Mouse (Mus musculus) thymus, postnatal 4 days (tissue): ENCODE data around the gene Cox17.
"Not testable (repeated sequence)": the region's sequence is repeated elsewhere in the genome, so short reads cannot be mapped to it uniquely, and the experiment has no call there.

Experiments
- DNase-seq: peaks from one replicate; pipeline ENCODE4 v3.0.0; 2021

The Cox17 gene

GRCm38 (mm10) chr16:38346529-38347325, at the start of gene Cox17, which contains the start of gene Gm21987:
Gene Cox17, plus strand, starts transcription at chr16:38346991.
Gene Gm21987, plus strand, starts transcription at chr16:38347040.
- peak; percentile 91 for DNase-seq

- DNase-seq: no peak
Measured at GRCm38 (mm10) chr16:38298410-38298809, 48.4 kb upstream of the Cox17 start.

GRCm38 (mm10) chr16:38302367-38302766, 44.4 kb upstream of the Cox17 start:
- DNase-seq: no peak

GRCm38 (mm10) chr16:38304460-38305194, 42.2 kb upstream of the Cox17 start:
- no peak for DNase-seq

GRCm38 (mm10) chr16:38306571-38307220, 40.1 kb upstream of the Cox17 start:
- DNase-seq: peak; percentile 72

GRCm38 (mm10) chr16:38307221-38307605, 39.6 kb upstream of the Cox17 start:
- DNase-seq: no peak

- no peak for DNase-seq
Measured at GRCm38 (mm10) chr16:38307651-38308050, 39.1 kb upstream of the Cox17 start.

GRCm38 (mm10) chr16:38308195-38308594, 38.6 kb upstream of the Cox17 start:
- DNase-seq: no peak

GRCm38 (mm10) chr16:38318492-38318891, 28.3 kb upstream of the Cox17 start:
- no peak for DNase-seq

- no peak for DNase-seq
Measured at GRCm38 (mm10) chr16:38319087-38319486, 27.7 kb upstream of the Cox17 start.

GRCm38 (mm10) chr16:38321452-38321935, 25.3 kb upstream of the Cox17 start:
- DNase-seq: peak; percentile 78

- DNase-seq: no peak
Measured at GRCm38 (mm10) chr16:38324311-38324710, 22.5 kb upstream of the Cox17 start.

GRCm38 (mm10) chr16:38326778-38327397, 19.9 kb upstream of the Cox17 start:
- DNase-seq: no peak

- DNase-seq: no peak
Measured at GRCm38 (mm10) chr16:38329340-38329739, 17.5 kb upstream of the Cox17 start.

- DNase-seq: no peak
Measured at GRCm38 (mm10) chr16:38334431-38334830, 12.4 kb upstream of the Cox17 start.

GRCm38 (mm10) chr16:38338077-38338476, 8.7 kb upstream of the Cox17 start:
- DNase-seq: not testable (repeated sequence)

GRCm38 (mm10) chr16:38341396-38342324, 5.1 kb upstream of the Cox17 start, which contains the start of gene Maats1:
Gene Maats1, minus strand, starts transcription at chr16:38342143.
- DNase-seq: peak; percentile 77

GRCm38 (mm10) chr16:38344941-38345725, 1.7 kb upstream of the Cox17 start:
- DNase-seq: no peak

- DNase-seq: no peak
Measured at GRCm38 (mm10) chr16:38347588-38347987, 797 bp downstream of the Cox17 start.

- DNase-seq: no peak
Measured at GRCm38 (mm10) chr16:38348217-38348761, 1.5 kb downstream of the Cox17 start.
